Mouse (Mus musculus): ENCODE measurements around the gene Arhgap45. TPM values are rescaled to one million over a fixed set of nuclear protein-coding genes. Genes with fewer than 3 reads are reported as not detected.
A peak's percentile ranks its signal among the peaks of the same experiment; 100 is the strongest.

Gene Arhgap45
- total RNA-seq, 2 experiments from 2014 or later = 4.9 to 11.3 TPM

GRCm38 (mm10) chr10:80070837-80071515 is 54.5 kb downstream of the Arhgap45 start:
- peak; percentile 87 to 89 for DNase-seq
- intact Hi-C loops (cut with DNase I) = loop anchor here (5.0 kb wide), 1 partner anchor 41 kb away; no protein-coding TSS in a partner anchor

DNA sequence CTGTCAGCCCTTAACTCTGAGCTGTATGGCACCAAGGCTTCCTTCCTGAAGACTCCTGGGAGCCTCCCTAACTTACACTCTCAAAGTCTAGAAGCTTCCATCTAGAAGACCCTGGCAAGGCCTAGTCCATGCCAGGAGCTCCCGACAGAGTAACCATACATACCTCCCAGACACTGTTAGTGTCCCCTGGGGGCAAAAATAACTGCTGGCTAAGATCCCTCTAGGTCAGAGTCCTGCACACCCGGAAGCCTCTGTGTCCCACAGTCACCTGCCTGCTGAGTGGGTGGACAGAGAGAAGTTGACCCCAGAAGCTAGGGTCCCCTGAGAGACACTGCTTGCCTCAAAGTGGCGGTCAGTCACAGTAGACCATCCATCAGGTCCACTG is 55.1 kb downstream of the Arhgap45 start:
- DNase-seq = no peak
- intact Hi-C loops (cut with DNase I) = loop anchor here (5.0 kb wide), 1 partner anchor 41 kb away; no protein-coding TSS in a partner anchor

DNA sequence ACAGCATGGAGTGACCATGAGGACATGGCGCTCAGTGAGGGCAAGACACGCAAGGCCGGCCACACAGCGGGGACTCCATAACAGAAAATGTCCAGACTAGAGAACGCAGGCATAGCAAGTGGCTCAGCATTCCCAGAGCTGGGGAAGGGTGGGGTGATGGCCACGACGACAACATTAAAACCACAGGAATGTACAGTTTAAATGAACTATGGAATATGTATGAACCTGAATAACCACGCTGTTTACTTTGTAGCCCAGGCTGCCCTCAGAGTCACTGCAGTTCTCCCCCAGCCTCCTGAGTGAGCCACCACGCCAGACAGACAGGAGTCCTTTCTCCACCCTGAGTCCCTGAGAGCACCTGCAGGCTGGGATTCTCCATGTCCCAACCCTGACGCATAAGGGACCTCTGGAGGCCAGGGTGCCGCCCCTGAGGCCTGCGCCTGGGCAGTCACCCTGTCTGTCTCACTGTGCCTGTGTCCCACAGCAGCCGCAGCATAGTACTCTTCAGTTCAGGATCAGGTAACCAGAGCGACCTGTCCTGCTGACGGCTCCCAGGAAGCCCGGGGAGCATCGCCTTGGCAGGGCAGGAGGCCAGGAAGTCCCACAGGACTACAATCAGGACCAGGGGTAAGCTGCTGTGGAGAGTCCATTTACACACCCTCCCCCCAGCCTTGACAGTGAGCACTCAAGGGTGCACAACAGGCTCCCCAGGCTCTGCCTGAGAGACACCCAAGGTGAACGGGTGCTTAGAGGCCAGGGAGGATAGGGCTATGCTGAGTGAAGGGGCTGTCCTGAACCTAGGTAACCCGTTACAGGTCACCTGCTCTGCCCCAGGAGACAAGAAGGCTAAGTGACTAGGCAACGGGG is 56.4 kb downstream of the Arhgap45 start:
- intact Hi-C loops (cut with DNase I) = loop anchor here (2.0 to 5.0 kb wide), 2 partner anchors 18 to 39 kb away; no protein-coding TSS in a partner anchor
- DNase-seq = no peak

- intact Hi-C loops (cut with DNase I) = loop anchor here (5.0 kb wide), 1 partner anchor 37 kb away; no protein-coding TSS in a partner anchor
- DNase-seq = peak; percentile 66 to 74
Observed at GRCm38 (mm10) chr10:80074813-80075601, 58.6 kb downstream of the Arhgap45 start.

GRCm38 (mm10) chr10:80075924-80076323 is 59.5 kb downstream of the Arhgap45 start:
- intact Hi-C loops (cut with DNase I) = no loop called here

DNA sequence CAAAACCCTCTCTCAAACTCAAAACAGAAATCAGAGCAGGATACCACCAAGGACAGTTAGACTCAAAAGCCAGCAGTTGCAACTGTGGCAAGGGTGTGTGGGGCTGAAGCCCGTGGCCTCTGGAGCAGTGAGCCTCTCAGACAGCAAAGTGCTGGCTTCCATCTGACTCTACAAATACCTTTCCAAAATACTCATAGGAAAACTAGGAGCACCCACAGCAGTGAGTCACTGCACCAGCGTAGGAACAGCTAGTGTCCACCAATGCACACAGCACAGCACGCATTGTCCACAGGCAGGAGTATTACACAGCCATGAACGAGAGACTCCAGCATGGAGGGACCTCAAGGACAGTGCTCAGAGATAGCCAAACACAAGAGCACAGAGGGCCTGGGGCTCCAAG is 59.9 kb downstream of the Arhgap45 start:
- no peak for DNase-seq
- intact Hi-C loops (cut with DNase I) = no loop called here

More at GRCm38 (mm10) chr10:80075924-80076323, 59.5 kb downstream of the Arhgap45 start:
- no peak for DNase-seq

DNA sequence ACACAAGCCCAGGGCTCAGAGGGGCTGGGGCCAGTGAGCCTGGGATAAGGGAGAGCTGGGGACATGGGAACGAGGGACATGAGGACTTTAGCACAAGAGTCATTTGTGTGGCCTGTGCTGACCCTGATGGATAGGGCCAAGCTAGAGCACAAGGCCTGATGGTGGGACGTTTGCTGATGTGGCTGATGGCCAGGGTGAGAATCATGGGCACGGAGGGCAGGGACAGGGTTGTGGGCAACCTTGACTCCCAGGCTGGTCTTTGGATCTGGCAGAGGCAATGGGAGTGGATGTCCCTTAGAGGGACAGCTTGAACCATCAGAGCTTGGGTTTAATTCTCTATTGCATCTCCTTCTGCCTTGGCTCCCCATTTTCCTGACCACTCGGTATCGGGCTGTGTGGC is 60.9 kb downstream of the Arhgap45 start:
- no peak for DNase-seq
- intact Hi-C loops (cut with DNase I) = no loop called here

GRCm38 (mm10) chr10:80078366-80078765 is 61.9 kb downstream of the Arhgap45 start:
- DNase-seq = no peak
- intact Hi-C loops (cut with DNase I) = no loop called here

GRCm38 (mm10) chr10:80080396-80081070 is 64.1 kb downstream of the Arhgap45 start:
- no peak for DNase-seq
- intact Hi-C loops (cut with DNase I) = loop anchor here (2.0 kb wide), 1 partner anchor 16 kb away; no protein-coding TSS in a partner anchor

Other genes with a start within 250 kb of the Arhgap45 start
- gene Rnf126, start 249.7 kb upstream of the Arhgap45 start, total RNA-seq (2021) = 10 to 100 TPM; 25.9 to 26.7 TPM
- gene Fstl3, start 239.4 kb upstream of the Arhgap45 start, total RNA-seq (2021) = 1 to 10 TPM; 2.8 to 3.4 TPM
- under 1 TPM in 1 of 2 experiments, not detected in 1; 0.51 TPM for gene Prss57, start 225.7 kb upstream of the Arhgap45 start, total RNA-seq (2021)
- 10 to 100 TPM; 71.8 to 86.5 TPM for gene Palm, start 223.1 kb upstream of the Arhgap45 start, total RNA-seq (2021)
- gene Misp, start 195.7 kb upstream of the Arhgap45 start, total RNA-seq (2021) = under 1 TPM; 0.26 to 0.54 TPM
- gene Ptbp1, start 162.2 kb upstream of the Arhgap45 start, total RNA-seq (2021) = 10 to 100 TPM; 82.2 TPM
- under 1 TPM in 1 of 2 experiments, not detected in 1; 0.29 TPM for gene Prtn3, start 142.2 kb upstream of the Arhgap45 start, total RNA-seq (2021)
- under 1 TPM; 0.20 to 0.29 TPM for gene Plppr3, start 142.0 kb upstream of the Arhgap45 start, total RNA-seq (2021)
- not detected for gene Elane, start 130.4 kb upstream of the Arhgap45 start, total RNA-seq (2021)
- gene Cfd, start 125.8 kb upstream of the Arhgap45 start, total RNA-seq (2021) = 10 to 100 TPM; 14.2 to 77.3 TPM
- 10 to 100 TPM; 48.3 to 51.5 TPM for gene Med16, start 107.7 kb upstream of the Arhgap45 start, total RNA-seq (2021)
- not detected for gene Gm26602, start 105.8 kb upstream of the Arhgap45 start, total RNA-seq (2021)
- under 1 TPM; 0.41 to 0.43 TPM for gene Kiss1r, start 99.7 kb upstream of the Arhgap45 start, total RNA-seq (2021)
- gene R3hdm4, start 95.4 kb upstream of the Arhgap45 start, total RNA-seq (2021) = 10 to 100 TPM; 81.8 to 93.4 TPM
- gene Arid3a, start 89.6 kb upstream of the Arhgap45 start, total RNA-seq (2021) = 1 to 10 TPM; 2.2 to 2.6 TPM
- 10 to 100 TPM; 21.7 to 24.0 TPM for gene Wdr18, start 56.5 kb upstream of the Arhgap45 start, total RNA-seq (2021)
- gene Grin3b, start 45.9 kb upstream of the Arhgap45 start, total RNA-seq (2021) = under 1 TPM; 0.10 to 0.19 TPM
- 100 to 1,000 TPM; 124 to 125 TPM for gene Tmem259, start 32.3 kb upstream of the Arhgap45 start, total RNA-seq (2021)
- 10 to 100 TPM; 36.2 to 45.9 TPM for gene Cnn2, start 28.1 kb upstream of the Arhgap45 start, total RNA-seq (2021)
- 1 to 10 TPM; 7.0 to 8.5 TPM for gene Abca7, start 20.2 kb upstream of the Arhgap45 start, total RNA-seq (2021)
- gene Polr2e, start 23.1 kb downstream of the Arhgap45 start, total RNA-seq (2021) = 10 to 100 TPM; 68.6 to 73.5 TPM
- 100 to 1,000 TPM; 636 to 681 TPM for gene Gpx4, start 30.5 kb downstream of the Arhgap45 start, total RNA-seq (2021)
- 10 to 100 TPM; 13.5 to 14.0 TPM for gene Sbno2, start 88.9 kb downstream of the Arhgap45 start, total RNA-seq (2021)
- gene Stk11, start 99.2 kb downstream of the Arhgap45 start, total RNA-seq (2021) = 100 to 1,000 TPM; 105 to 118 TPM
- gene Atp5d, start 122.0 kb downstream of the Arhgap45 start, total RNA-seq (2021) = 1,000 to 10,000 TPM; 1,168 to 1,183 TPM
- gene Cbarp, start 124.2 kb downstream of the Arhgap45 start, total RNA-seq (2021) = 1 to 10 TPM; 3.0 to 3.3 TPM
- 100 to 1,000 TPM; 158 to 178 TPM for gene Midn, start 131.6 kb downstream of the Arhgap45 start, total RNA-seq (2021)
- 10 to 100 TPM; 40.4 to 64.3 TPM for gene Cirbp, start 149.3 kb downstream of the Arhgap45 start, total RNA-seq (2021)
- gene 1600002K03Rik, start 156.3 kb downstream of the Arhgap45 start, total RNA-seq (2021) = 1 to 10 TPM; 3.8 to 4.7 TPM
- 1 to 10 TPM; 1.1 to 1.4 TPM for gene Efna2, start 162.8 kb downstream of the Arhgap45 start, total RNA-seq (2021)
- gene Mum1, start 209.8 kb downstream of the Arhgap45 start, total RNA-seq (2021) = 10 to 100 TPM; 17.0 to 21.0 TPM
- 100 to 1,000 TPM; 728 to 743 TPM for gene Ndufs7, start 232.5 kb downstream of the Arhgap45 start, total RNA-seq (2021)
- gene Gamt, start 244.4 kb downstream of the Arhgap45 start, total RNA-seq (2021) = 10 to 100 TPM; 11.6 to 14.5 TPM
- gene Dazap1, start 244.8 kb downstream of the Arhgap45 start, total RNA-seq (2021) = 10 to 100 TPM; 68.2 to 76.3 TPM